Mouse (Mus musculus) myocyte (in vitro differentiated cells): ENCODE results near the gene Hoxa3. TPM values are rescaled to one million over a fixed set of nuclear protein-coding genes. Genes with fewer than 3 reads are reported as not detected.

ENCODE experiments used
- H3K27me3 ChIP-seq: one replicate; pipeline ENCODE4 v1.6.1; 2011; ENCODE audit not compliant: control insufficient read depth, insufficient read depth, insufficient read length
- H3K36me3 ChIP-seq: one replicate; pipeline ENCODE4 v1.6.1; 2011; ENCODE audit not compliant: control insufficient read depth, insufficient read depth
- H3K4me2 ChIP-seq: one replicate; pipeline ENCODE4 v1.6.1; 2011; ENCODE audit warnings: low read depth, control low read depth
- H3K4me3 ChIP-seq: one replicate; pipeline ENCODE4 v1.5.1; 2011; ENCODE audit warnings: mild to moderate bottlenecking, control low read depth, moderate library complexity
- H3K79me2 ChIP-seq: one replicate; pipeline ENCODE4 v1.6.1; 2011; ENCODE audit not compliant: control insufficient read depth, insufficient read depth
- H3ac ChIP-seq: one replicate; pipeline ENCODE4 v1.6.1; 2011; ENCODE audit not compliant: control insufficient read depth, insufficient read length
- CEBPB ChIP-seq: IDR thresholded peaks from 2 replicates; pipeline ENCODE4 v1.6.1; 2011; ENCODE audit warnings: mild to moderate bottlenecking, moderate library complexity; ENCODE audit not compliant: poor library complexity, insufficient read depth, severe bottlenecking
- E2F4 ChIP-seq: IDR thresholded peaks from one replicate; pipeline ENCODE4 v1.6.1; 2011; ENCODE audit warnings: mild to moderate bottlenecking, control low read depth, moderate library complexity; ENCODE audit not compliant: insufficient read depth
- MYOD1 ChIP-seq, 3 experiments: IDR thresholded peaks; one replicate each; pipeline ENCODE4 v1.6.1; 2011; ENCODE audit warnings: control low read depth in 2 of 3, low read depth in 2 of 3, mild to moderate bottlenecking in 2 of 3, moderate library complexity in 1 of 3; ENCODE audit not compliant: insufficient read length in 2 of 3, control insufficient read depth in 1 of 3
- MYOG ChIP-seq, 3 experiments: IDR thresholded peaks; one replicate each; pipeline ENCODE4 v1.6.1; 2011; ENCODE audit warnings: control low read depth in 2 of 3, low read depth in 2 of 3, mild to moderate bottlenecking in 2 of 3; ENCODE audit not compliant: insufficient read length in 2 of 3, control insufficient read depth in 1 of 3, insufficient read depth in 1 of 3
- POLR2A ChIP-seq: IDR thresholded peaks from one replicate; pipeline ENCODE4 v1.6.1; 2011; ENCODE audit warnings: low read depth, mild to moderate bottlenecking, control low read depth, moderate library complexity; ENCODE audit not compliant: insufficient read length
- POLR2AphosphoS2 ChIP-seq: IDR thresholded peaks from one replicate; pipeline ENCODE4 v1.6.1; 2011; ENCODE audit warnings: low read depth, control low read depth; ENCODE audit not compliant: insufficient read length
- REST ChIP-seq: IDR thresholded peaks from one replicate; pipeline ENCODE4 v1.6.1; 2011; ENCODE audit warnings: mild to moderate bottlenecking, control low read depth, moderate library complexity; ENCODE audit not compliant: insufficient read depth, insufficient read length
- TCF12 ChIP-seq: IDR thresholded peaks from one replicate; pipeline ENCODE4 v1.6.1; 2011; ENCODE audit warnings: mild to moderate bottlenecking, control low read depth; ENCODE audit not compliant: poor library complexity, insufficient read depth, severe bottlenecking
- TCF3 ChIP-seq: IDR thresholded peaks from one replicate; pipeline ENCODE4 v1.6.1; 2011; ENCODE audit warnings: low read depth, control low read depth; ENCODE audit not compliant: insufficient read length
- USF1 ChIP-seq: IDR thresholded peaks from one replicate; pipeline ENCODE4 v1.6.1; 2011; ENCODE audit warnings: low read depth, mild to moderate bottlenecking, control low read depth, moderate library complexity
- polyA plus RNA-seq: library from polyadenylated mRNA; unstranded; fragments of >200 nt; fragmentation: generic; extraction: Trizol; gene quantifications from one replicate; pipeline ENCODE4 v1.2.1, GENCODE M21; 2012; ENCODE audit warnings: missing spikeins

The Hoxa3 gene
- polyA plus RNA-seq, 1 experiment: 1.0 TPM

DNA sequence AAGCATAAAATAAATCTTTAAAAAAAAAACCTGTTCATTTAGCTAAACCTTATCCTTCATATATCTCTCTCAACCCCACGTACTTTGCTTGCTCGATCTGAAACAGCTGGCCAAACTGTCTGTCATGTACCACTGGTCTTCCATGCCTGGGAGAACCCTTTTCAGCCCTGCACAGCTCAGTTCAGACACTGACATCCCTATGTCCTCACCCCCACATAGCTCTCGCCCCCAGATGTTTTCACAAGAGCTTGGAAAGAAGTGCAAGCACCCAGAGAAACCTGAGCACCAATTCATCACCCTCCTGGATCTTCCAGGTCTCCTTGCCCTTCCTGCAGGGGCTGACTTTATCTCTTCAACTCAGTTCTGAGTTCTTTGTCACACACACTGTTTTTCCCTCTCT is 92.0 kb downstream of the Hoxa3 start:
- no peaks in the 10 kb centered on the region for H3K79me2 ChIP-seq
- no peaks in the 10 kb centered on the region for H3K27me3 ChIP-seq
- no peaks in the 10 kb centered on the region for H3K36me3 ChIP-seq
- no peak overlapping the region for H3K4me2 ChIP-seq
- no peak overlapping the region for H3K4me3 ChIP-seq
- TF ChIP-seq POLR2AphosphoS2 (no peak), POLR2A (no peak), USF1 (no peak), MYOG (IDR thresholded peaks at IDR 0.05; ENCODE audit: control insufficient read depth in 1 of 3, insufficient read depth in 1 of 3, insufficient read length in 2 of 3, low read depth in 2 of 3) (no peak), MYOD1 (IDR thresholded peaks at IDR 0.05; ENCODE audit: control insufficient read depth in 1 of 3, insufficient read length in 2 of 3, low read depth in 2 of 3) (no peak), E2F4 (no peak), REST (no peak), TCF12 (no peak), CEBPB (no peak), TCF3 (no peak)
- no peak overlapping the region for H3ac ChIP-seq

Other genes with a start within 250 kb of the Hoxa3 start
- gene Skap2, start 200.8 kb downstream of the Hoxa3 start, polyA plus RNA-seq: 25.6 TPM
- 2.0 TPM for gene Hoxa1, start 55.0 kb downstream of the Hoxa3 start, polyA plus RNA-seq
- gene Hoxa2, start 48.5 kb downstream of the Hoxa3 start, polyA plus RNA-seq: 0.32 TPM
- 0.11 TPM for gene 5730596B20Rik, start 35.8 kb downstream of the Hoxa3 start, polyA plus RNA-seq
- 1.4 TPM for gene Hoxa4, start 21.6 kb downstream of the Hoxa3 start, polyA plus RNA-seq
- gene Hoxa5, start 8.7 kb downstream of the Hoxa3 start, polyA plus RNA-seq: 1.6 TPM
- 0.88 TPM for gene Hoxa6, start 4.6 kb downstream of the Hoxa3 start, polyA plus RNA-seq
- 0.52 TPM for gene Gm28308, start within 50 bp of the Hoxa3 start, polyA plus RNA-seq
- gene Hoxa7, start 8.5 kb upstream of the Hoxa3 start, polyA plus RNA-seq: 11.9 TPM
- gene Hoxa9, start 17.8 kb upstream of the Hoxa3 start, polyA plus RNA-seq: 17.7 TPM
- gene Hoxa10, start 27.5 kb upstream of the Hoxa3 start, polyA plus RNA-seq: 15.8 TPM
- gene Hoxa11, start 32.5 kb upstream of the Hoxa3 start, polyA plus RNA-seq: 10.9 TPM
- gene Hoxa13, start 47.5 kb upstream of the Hoxa3 start, polyA plus RNA-seq: 0.72 TPM
- gene Evx1, start 100.2 kb upstream of the Hoxa3 start, polyA plus RNA-seq: not detected